Mouse (Mus musculus) lung, postnatal 0 days (tissue): Measurements from ENCODE around the gene Mamdc4.

ENCODE experiments used
- CTCF ChIP-seq: IDR thresholded peaks from 2 replicates; pipeline ENCODE4 v1.5.1; 2016; ENCODE audit warnings: antibody characterized with exemption, mild to moderate bottlenecking
- EP300 ChIP-seq: IDR thresholded peaks from 2 replicates; pipeline ENCODE4 v1.6.1; 2016; ENCODE audit warnings: antibody characterized with exemption, mild to moderate bottlenecking, control low read depth

GRCm38 (mm10) chr2:25568473-25569019 lies 6.1 kb downstream of the Mamdc4 start:
- no peak for TF ChIP-seq CTCF
- no peak for TF ChIP-seq EP300
